Mouse (Mus musculus): ENCODE data around the gene Timm10b. TPM values are rescaled to one million over a fixed set of nuclear protein-coding genes. Genes with fewer than 3 reads are reported as not detected.

Gene Timm10b
- polyA plus RNA-seq, 1 experiment from 2014 or later, result 185 TPM

DNA sequence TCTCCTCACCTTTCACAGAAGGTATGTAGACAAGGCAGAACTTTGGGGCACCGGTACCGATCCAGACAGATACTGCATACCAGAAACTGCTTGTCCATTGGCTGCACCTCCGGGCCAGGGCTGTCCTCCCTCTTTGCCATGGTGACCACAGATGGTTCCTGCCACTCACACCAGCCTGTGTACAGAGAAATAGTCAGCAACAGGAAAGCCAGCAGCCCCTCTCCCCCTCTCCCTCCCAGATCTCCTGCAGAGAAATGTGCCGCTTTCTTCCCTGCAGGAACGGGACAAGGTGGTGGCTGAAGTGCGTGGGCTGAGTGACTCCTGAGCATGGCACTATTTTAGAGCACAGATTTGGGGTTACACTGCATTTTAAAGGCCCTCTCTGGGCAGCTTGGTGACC is 14.5 kb upstream of the Timm10b start:
- H3K4me3 ChIP-seq, result no peak overlapping the region
- no peak for ATAC-seq (ENCODE audit: insufficient number of reproducible peaks, low FRiP score, low TSS enrichment, low read depth)
- H3K4me1 ChIP-seq, result peaks cover 5% of the 10 kb centered on the region
- peaks cover 44% of the 10 kb centered on the region for H3K36me3 ChIP-seq
- WGBS, result 85% methylated on average over 6 of the region's 6 CpGs
- H3K27me3 ChIP-seq, result no peaks in the 10 kb centered on the region
- H3K4me2 ChIP-seq, result no peak overlapping the region
- no peak overlapping the region for H3K27ac ChIP-seq
- H3K9ac ChIP-seq, result no peak overlapping the region
- no peaks in the 10 kb centered on the region for H3K9me3 ChIP-seq

DNA sequence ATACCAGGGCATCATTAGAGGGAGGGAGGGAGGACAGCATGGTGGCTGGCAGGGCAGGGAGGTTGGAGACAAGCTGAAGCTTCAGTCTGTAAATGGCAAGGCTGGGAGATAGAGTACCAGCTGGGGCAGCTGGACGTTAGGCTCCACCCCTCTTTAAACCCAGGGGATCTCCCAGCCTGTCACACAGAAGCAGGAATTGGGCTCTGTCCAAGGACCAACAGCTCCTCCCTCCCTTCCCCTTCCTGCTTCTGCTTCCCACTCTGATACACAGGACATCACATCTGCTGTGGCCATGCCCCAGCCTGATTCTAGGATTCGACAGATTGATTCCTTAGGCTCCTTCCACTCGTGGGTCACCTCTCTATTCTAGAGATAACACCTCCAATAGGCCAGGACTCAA is 11.2 kb upstream of the Timm10b start:
- H3K36me3 ChIP-seq, result peaks cover 19% of the 10 kb centered on the region
- peaks cover 14% of the 10 kb centered on the region for H3K4me1 ChIP-seq
- no peaks in the 10 kb centered on the region for H3K27me3 ChIP-seq
- H3K4me3 ChIP-seq, result no peak overlapping the region
- H3K9ac ChIP-seq, result no peak overlapping the region
- H3K9me3 ChIP-seq, result no peaks in the 10 kb centered on the region
- no peak overlapping the region for H3K4me2 ChIP-seq
- no peak for ATAC-seq (ENCODE audit: insufficient number of reproducible peaks, low FRiP score, low TSS enrichment, low read depth)
- 24% methylated on average over 3 of the region's 3 CpGs for WGBS
- no peak overlapping the region for H3K27ac ChIP-seq

- Histone ChIP-seq H3K36me3 (peaks cover 22% of the 10 kb centered on the region), H3K27ac (0 out of 2 replicates have a peak overlapping the region, but pooled peaks have one; percentile 22), H3K4me1 (peaks cover 26% of the 10 kb centered on the region), H3K9ac (peak overlapping the region; percentile 93; the same call in 1 of the 2 replicates), H3K9me3 (no peaks in the 10 kb centered on the region), H3K27me3 (no peaks in the 10 kb centered on the region), H3K4me3 (peak overlapping the region; percentile 93), H3K4me2 (peak overlapping the region; percentile 86)
- ATAC-seq (ENCODE audit: insufficient number of reproducible peaks, low FRiP score, low TSS enrichment, low read depth), result no peak
- 9% methylated on average over 4 of the region's 4 CpGs for WGBS
Observed at GRCm38 (mm10) chr7:105632551-105632972, 7.3 kb upstream of the Timm10b start.

DNA sequence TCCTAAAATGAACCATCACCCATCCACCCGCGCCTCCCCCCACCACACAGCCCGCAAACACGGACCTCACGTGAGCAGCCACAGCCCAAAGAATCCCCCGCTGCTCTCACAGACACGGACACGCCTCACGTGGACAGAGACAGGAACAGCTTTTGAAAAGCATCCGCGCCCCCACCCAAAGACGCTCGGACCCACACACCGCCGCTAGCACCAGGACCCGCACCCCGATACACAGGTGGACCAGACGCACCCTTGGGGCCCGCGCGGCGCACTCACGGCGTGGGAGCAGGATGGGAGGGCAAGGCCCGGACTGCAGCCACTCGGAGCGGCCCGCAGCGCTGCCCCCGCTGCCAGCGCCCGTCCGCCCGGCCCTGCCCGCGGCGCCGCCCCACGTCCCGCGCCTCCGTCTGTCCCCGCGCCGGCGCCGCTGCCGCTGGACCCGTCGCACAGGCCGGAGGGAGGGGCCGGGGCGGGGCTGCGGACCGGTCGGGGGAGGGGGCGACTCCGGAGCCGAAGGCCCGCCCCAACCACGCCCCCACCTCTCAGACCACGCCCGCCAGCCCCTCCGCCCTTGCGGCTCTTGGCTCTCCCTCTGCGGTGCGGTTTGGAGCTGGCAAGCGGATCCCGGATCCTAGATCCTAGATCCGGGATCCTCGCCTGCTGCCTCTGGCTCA is 6.6 kb upstream of the Timm10b start, which contains the start of gene Trim3:
Gene Trim3, minus strand, starts transcription at position 445 of the 674 bp plus-strand sequence.
- no peaks in the 10 kb centered on the region for H3K9me3 ChIP-seq
- peak within 1 kb of the TSS; percentile 87 for H3K27ac ChIP-seq
- WGBS, result under 1% methylated on average over 53 of the region's 71 CpGs

GRCm38 (mm10) chr7:105633801-105634135 is 6.1 kb upstream of the Timm10b start:
- H3K4me2 ChIP-seq, result peak overlapping the region; percentile 86
- peaks cover 27% of the 10 kb centered on the region for H3K4me1 ChIP-seq
- H3K9me3 ChIP-seq, result no peaks in the 10 kb centered on the region
- ATAC-seq (ENCODE audit: insufficient number of reproducible peaks, low FRiP score, low TSS enrichment, low read depth), result peak; percentile 15; the same call in 1 of the 2 replicates
- no peaks in the 10 kb centered on the region for H3K27me3 ChIP-seq
- peak overlapping the region; percentile 83 for H3K27ac ChIP-seq
- H3K36me3 ChIP-seq, result peaks cover 31% of the 10 kb centered on the region
- peak overlapping the region; percentile 93 for H3K4me3 ChIP-seq
- WGBS, result 1% methylated on average over 10 of the region's 10 CpGs
- H3K9ac ChIP-seq, result peak overlapping the region; percentile 93

More for the DNA sequence above, 6.6 kb upstream of the Timm10b start, which contains the start of gene Trim3:
- H3K36me3 ChIP-seq, result peaks cover 28% of the 10 kb centered on the region
- peaks cover 26% of the 10 kb centered on the region for H3K4me1 ChIP-seq
- peak within 1 kb of the TSS; percentile 93 for H3K9ac ChIP-seq
- H3K4me3 ChIP-seq, result peak within 1 kb of the TSS; percentile 93
- H3K27me3 ChIP-seq, result no peaks in the 10 kb centered on the region
- peak within 1 kb of the TSS; percentile 86 for H3K4me2 ChIP-seq
- ATAC-seq (ENCODE audit: insufficient number of reproducible peaks, low FRiP score, low TSS enrichment, low read depth), result peak; percentile 92

DNA sequence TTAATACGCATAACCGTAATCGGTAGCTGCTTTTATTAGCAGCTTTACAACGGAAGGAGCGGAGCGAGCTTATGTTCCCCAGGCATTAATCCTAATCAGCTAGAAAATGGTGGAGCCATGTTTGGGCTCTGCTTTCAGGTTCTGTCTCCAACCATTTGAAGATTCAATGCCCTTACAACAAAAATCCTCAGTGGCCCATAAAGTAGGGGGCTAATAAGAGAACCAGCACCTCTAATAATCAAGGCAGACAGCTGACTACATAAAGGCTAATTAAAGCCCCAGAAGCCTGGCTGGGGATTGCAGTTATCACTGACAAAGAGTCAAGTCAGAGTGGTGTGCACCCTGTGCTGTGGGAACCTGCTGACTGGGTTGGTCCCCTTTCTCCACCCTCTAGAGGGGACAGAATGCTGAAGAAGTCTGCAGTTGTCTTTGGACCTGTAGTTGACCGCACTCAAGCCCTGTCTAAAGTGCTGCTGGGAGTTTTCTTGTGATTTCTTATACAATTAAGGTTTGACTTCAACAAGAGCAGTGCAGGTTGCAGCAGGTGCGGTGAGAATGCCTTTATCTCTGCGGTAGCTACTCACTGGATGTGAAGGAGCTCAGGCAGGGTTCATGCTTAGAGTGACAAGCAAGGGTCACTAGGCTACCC is 5.5 kb upstream of the Timm10b start:
- H3K9ac ChIP-seq, result no peak overlapping the region
- WGBS, result 41% methylated on average over 9 of the region's 9 CpGs
- H3K36me3 ChIP-seq, result peaks cover 32% of the 10 kb centered on the region
- no peak for ATAC-seq (ENCODE audit: insufficient number of reproducible peaks, low FRiP score, low TSS enrichment, low read depth)
- H3K4me2 ChIP-seq, result peak overlapping the region; percentile 86
- H3K4me3 ChIP-seq, result peak overlapping the region; percentile 93
- H3K27ac ChIP-seq, result peak overlapping the region; percentile 83; the same call in 1 of the 2 replicates
- H3K27me3 ChIP-seq, result no peaks in the 10 kb centered on the region
- H3K4me1 ChIP-seq, result peaks cover 32% of the 10 kb centered on the region
- no peaks in the 10 kb centered on the region for H3K9me3 ChIP-seq

GRCm38 (mm10) chr7:105635726-105636125 is 4.1 kb upstream of the Timm10b start:
- peaks cover 36% of the 10 kb centered on the region for H3K4me1 ChIP-seq
- no peak overlapping the region for H3K4me3 ChIP-seq
- no peaks in the 10 kb centered on the region for H3K9me3 ChIP-seq
- H3K27ac ChIP-seq, result no peak overlapping the region
- H3K36me3 ChIP-seq, result peaks cover 32% of the 10 kb centered on the region
- H3K4me2 ChIP-seq, result no peak overlapping the region
- H3K27me3 ChIP-seq, result no peaks in the 10 kb centered on the region
- 97% methylated on average over 2 of the region's 2 CpGs for WGBS
- H3K9ac ChIP-seq, result no peak overlapping the region
- ATAC-seq (ENCODE audit: insufficient number of reproducible peaks, low FRiP score, low TSS enrichment, low read depth), result no peak

DNA sequence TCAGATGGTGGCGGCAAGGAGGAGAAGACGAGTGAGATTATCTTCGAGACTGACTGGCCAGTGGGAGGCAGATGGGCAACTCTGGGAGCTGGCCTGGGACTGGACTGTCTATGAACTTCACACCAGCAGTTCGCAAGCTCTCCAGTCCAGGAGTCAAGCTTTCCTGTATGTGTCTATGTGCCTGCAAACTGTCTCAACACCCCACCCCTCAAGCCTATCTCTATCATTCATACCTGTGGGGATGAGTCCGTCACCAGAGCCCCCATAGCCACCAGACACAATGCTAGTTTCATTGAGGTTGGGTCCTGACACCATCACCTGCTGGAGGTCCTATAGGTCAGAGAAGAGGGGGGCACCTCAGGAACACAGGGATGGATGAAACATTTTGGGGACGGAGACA is 1.1 kb upstream of the Timm10b start:
- Histone ChIP-seq H3K9ac (no peak overlapping the region), H3K9me3 (no peaks in the 10 kb centered on the region), H3K4me2 (no peak overlapping the region), H3K4me1 (peaks cover 38% of the 10 kb centered on the region), H3K4me3 (no peak overlapping the region), H3K27me3 (no peaks in the 10 kb centered on the region), H3K36me3 (peaks cover 43% of the 10 kb centered on the region), H3K27ac (no peak overlapping the region)
- no peak for ATAC-seq (ENCODE audit: insufficient number of reproducible peaks, low FRiP score, low TSS enrichment, low read depth)
- 92% methylated on average over 6 of the region's 6 CpGs for WGBS

DNA sequence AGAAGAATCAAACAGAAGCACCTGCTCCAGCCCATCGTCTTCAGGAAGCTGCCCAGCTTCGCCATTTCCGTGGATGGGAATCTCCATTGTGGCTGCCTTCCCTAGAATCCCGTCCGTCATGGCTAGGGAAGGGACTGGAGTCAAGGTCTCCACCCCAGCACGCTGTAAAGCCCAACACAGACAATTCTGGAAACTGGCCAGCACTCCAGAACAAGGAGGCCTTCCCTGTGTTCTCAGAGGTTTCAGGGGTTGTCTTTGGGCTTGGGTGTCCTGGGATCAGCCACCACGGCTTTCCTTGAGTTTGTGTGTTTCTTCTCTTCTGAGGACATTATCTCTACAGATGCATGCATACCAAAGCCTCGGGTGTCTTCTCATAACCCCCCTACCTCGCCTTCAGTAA is 552 bp upstream of the Timm10b start:
- no peaks in the 10 kb centered on the region for H3K27me3 ChIP-seq
- no peak for ATAC-seq (ENCODE audit: insufficient number of reproducible peaks, low FRiP score, low TSS enrichment, low read depth)
- H3K4me1 ChIP-seq, result peaks cover 33% of the 10 kb centered on the region
- H3K4me3 ChIP-seq, result peak overlapping the region; percentile 76
- no peaks in the 10 kb centered on the region for H3K9me3 ChIP-seq
- 70% methylated on average over 9 of the region's 9 CpGs for WGBS
- H3K36me3 ChIP-seq, result peaks cover 46% of the 10 kb centered on the region
- no peak overlapping the region for H3K27ac ChIP-seq
- peak overlapping the region; percentile 81 for H3K4me2 ChIP-seq
- H3K9ac ChIP-seq, result no peak overlapping the region

DNA sequence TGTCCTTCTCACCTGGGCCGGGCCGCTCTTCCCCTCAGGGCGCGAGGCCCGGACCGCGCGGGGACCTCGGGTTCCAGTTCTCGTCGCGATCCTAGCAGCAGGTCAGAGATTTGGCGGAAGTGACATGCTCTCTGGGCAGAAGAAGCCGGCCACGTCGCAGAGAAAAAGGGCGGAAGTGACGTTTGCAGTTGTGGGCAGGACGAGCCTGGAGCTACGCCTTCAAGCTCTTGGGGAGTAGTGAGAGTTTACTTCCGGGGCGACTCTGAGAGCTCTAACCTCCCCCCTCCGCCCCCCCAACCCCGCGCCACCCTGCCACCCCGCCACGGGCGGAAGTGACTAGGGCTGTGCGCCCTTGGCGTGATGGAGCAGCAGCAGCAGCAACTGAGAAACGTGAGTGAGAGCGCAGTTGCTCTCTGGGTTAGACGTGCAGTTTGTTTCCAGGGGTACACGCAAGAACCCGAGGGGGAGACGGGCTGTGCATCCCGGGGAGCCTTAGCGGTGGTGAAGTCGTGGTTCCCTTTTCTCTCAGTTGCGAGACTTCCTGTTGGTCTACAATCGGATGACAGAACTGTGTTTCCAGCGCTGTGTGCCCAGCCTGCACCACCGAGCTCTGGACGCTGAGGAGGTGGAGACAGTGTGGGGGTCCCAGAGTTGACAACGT is 507 bp downstream of the Timm10b start, which contains the start of the genes Arfip2 and Gm45799:
Gene Arfip2, minus strand, starts transcription at position 184 of the 661 bp plus-strand sequence.
Gene Gm45799, plus strand, starts transcription at position 320 of the 661 bp plus-strand sequence.
- Histone ChIP-seq H3K4me3 (peak within 1 kb of the TSS; percentile 76), H3K27me3 (no peaks in the 10 kb centered on the region), H3K27ac (peak within 1 kb of the TSS; percentile 91), H3K36me3 (peaks cover 52% of the 10 kb centered on the region), H3K9ac (peak within 1 kb of the TSS; percentile 79), H3K4me2 (peak within 1 kb of the TSS; percentile 81), H3K4me1 (peaks cover 29% of the 10 kb centered on the region), H3K9me3 (no peaks in the 10 kb centered on the region)
- ATAC-seq (ENCODE audit: insufficient number of reproducible peaks, low FRiP score, low TSS enrichment, low read depth), result peak; percentile 96
- 1% methylated on average over 43 of the region's 45 CpGs for WGBS

DNA sequence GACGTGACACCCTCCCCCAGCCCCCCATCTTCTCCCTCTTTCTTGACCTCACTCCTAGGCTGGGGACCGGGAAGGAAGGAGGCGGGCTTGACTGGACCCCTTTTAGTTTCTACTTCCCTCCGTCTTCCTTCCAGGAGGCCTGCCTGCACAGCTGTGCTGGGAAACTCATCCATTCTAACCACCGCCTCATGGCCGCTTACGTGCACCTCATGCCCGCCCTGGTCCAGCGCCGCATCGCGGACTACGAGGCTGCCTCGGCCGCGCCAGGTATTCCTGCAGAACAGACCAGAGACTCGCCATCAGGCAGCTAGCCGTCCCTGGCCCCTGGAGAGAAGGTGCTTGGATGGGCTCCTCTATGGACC is 1.0 kb downstream of the Timm10b start:
- no peaks in the 10 kb centered on the region for H3K9me3 ChIP-seq
- under 1% methylated on average over 18 of the region's 18 CpGs for WGBS
- peaks cover 26% of the 10 kb centered on the region for H3K4me1 ChIP-seq
- H3K9ac ChIP-seq, result peak overlapping the region; percentile 68
- no peak; the same call in 1 of the 2 replicates for ATAC-seq (ENCODE audit: insufficient number of reproducible peaks, low FRiP score, low TSS enrichment, low read depth)
- H3K27ac ChIP-seq, result peak overlapping the region; percentile 91
- H3K36me3 ChIP-seq, result peaks cover 48% of the 10 kb centered on the region
- H3K4me2 ChIP-seq, result peak overlapping the region; percentile 81
- H3K27me3 ChIP-seq, result no peaks in the 10 kb centered on the region
- peak overlapping the region; percentile 76 for H3K4me3 ChIP-seq
